Mouse (Mus musculus): ENCODE measurements around the gene Gid4. TPM values are rescaled to one million over a fixed set of nuclear protein-coding genes. Genes with fewer than 3 reads are reported as not detected.

The Gid4 gene
- 10 to 100 TPM; 40.3 to 53.1 (median 48.5) TPM for total RNA-seq (2022)

GRCm38 (mm10) chr11:60416963-60417716 is at the start of gene Gid4:
Gene Gid4 (plus strand): TSS chr11:60417145.
- peak; percentile 98 for DNase-seq

GRCm38 (mm10) chr11:60367256-60367655 is 49.7 kb upstream of the Gid4 start:
- DNase-seq = no peak

- no peak for DNase-seq
Measured at GRCm38 (mm10) chr11:60368909-60369308, 48.0 kb upstream of the Gid4 start.

- no peak for DNase-seq
Measured at GRCm38 (mm10) chr11:60369448-60369847, 47.5 kb upstream of the Gid4 start.

- DNase-seq = no peak
Measured at GRCm38 (mm10) chr11:60370431-60370830, 46.5 kb upstream of the Gid4 start.

- no peak for DNase-seq
Measured at GRCm38 (mm10) chr11:60374481-60374880, 42.5 kb upstream of the Gid4 start.

- no peak for DNase-seq
Measured at GRCm38 (mm10) chr11:60383518-60383917, 33.4 kb upstream of the Gid4 start.

GRCm38 (mm10) chr11:60384762-60385421 is 32.1 kb upstream of the Gid4 start:
- no peak for DNase-seq

GRCm38 (mm10) chr11:60385946-60386345 is 31.0 kb upstream of the Gid4 start:
- no peak for DNase-seq

- no peak for DNase-seq
Measured at GRCm38 (mm10) chr11:60387944-60388343, 29.0 kb upstream of the Gid4 start.

- DNase-seq = no peak
Measured at GRCm38 (mm10) chr11:60391346-60391745, 25.6 kb upstream of the Gid4 start.

- DNase-seq = no peak
Measured at GRCm38 (mm10) chr11:60396546-60396945, 20.4 kb upstream of the Gid4 start.

GRCm38 (mm10) chr11:60397172-60397571 is 19.8 kb upstream of the Gid4 start:
- DNase-seq = no peak

- DNase-seq = no peak
Measured at GRCm38 (mm10) chr11:60406606-60407005, 10.3 kb upstream of the Gid4 start.

- peak; percentile 17 for DNase-seq
Measured at GRCm38 (mm10) chr11:60412173-60412572, 4.8 kb upstream of the Gid4 start.

- DNase-seq = no peak
Measured at GRCm38 (mm10) chr11:60412921-60413320, 4.0 kb upstream of the Gid4 start.

- DNase-seq = no peak
Measured at GRCm38 (mm10) chr11:60416590-60416962, 369 bp upstream of the Gid4 start.

GRCm38 (mm10) chr11:60417717-60418472 is 950 bp downstream of the Gid4 start, which contains the start of gene Atpaf2:
Gene Atpaf2 (minus strand): TSS chr11:60418457.
- DNase-seq = peak; percentile 26

- DNase-seq = peak; percentile 13
Measured at GRCm38 (mm10) chr11:60418473-60418803, 1.5 kb downstream of the Gid4 start.

- no peak for DNase-seq
Measured at GRCm38 (mm10) chr11:60422046-60422668, 5.2 kb downstream of the Gid4 start.

GRCm38 (mm10) chr11:60423006-60423405 is 6.1 kb downstream of the Gid4 start:
- no peak for DNase-seq

- DNase-seq = no peak
Measured at GRCm38 (mm10) chr11:60426417-60426816, 9.5 kb downstream of the Gid4 start.

GRCm38 (mm10) chr11:60427628-60428027 is 10.7 kb downstream of the Gid4 start:
- DNase-seq = no peak
